In the genomic region with DNA sequence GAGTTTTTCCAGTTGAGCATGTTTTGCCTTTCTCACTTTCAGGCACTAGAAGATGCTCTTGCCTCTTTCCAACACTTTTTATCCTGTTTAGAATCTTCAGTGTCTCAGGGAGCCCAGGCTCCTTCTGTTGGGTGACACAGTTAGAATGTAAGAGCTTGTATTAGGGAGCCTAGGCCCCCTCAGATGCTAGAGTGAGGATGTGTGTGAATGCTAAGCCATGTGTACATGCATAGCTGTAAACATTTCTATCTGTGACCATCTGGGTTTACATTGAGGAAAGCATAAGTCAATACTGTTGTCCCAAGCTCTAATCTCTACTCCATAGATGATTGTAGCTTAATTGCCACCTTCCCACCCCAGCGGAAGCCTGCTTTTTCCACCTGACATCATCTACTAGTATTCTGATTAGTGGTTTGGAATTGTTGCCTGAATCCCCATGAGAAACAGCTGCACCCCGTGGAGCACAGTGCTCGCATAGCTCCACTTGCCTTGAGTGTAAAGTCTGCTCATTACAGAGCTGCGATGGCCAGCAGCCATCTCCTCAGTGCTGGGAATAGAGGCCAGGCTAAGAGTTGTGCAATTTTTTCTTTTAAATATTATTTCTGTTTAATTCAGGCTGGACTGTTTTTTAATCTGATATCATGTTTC, we compare ENCODE assay signal across 12 mouse cellular contexts. TPM values are rescaled to one million over a fixed set of nuclear protein-coding genes. Genes with fewer than 3 reads are reported as not detected.
DNase-seq lines count a peak whose midpoint lies in the region; ATAC-seq and TF ChIP-seq lines count a peak whose summit lies in the region.
"Had no signal": no experiment of that assay in that cellular context is flagged by ENCODE, and none has a peak within 500 bp of the region (broad histone marks: within the 10 kb centered on the region; RNA-seq: fewer than 3 reads in every experiment).

No protein-coding gene starts in this region.

- TF ChIP-seq POLR2A in thymus, adult 2 months (IDR thresholded peaks at IDR 0.05; ENCODE audit: control insufficient read depth, extremely low read depth, insufficient read depth, low read length, poor library complexity) = no peak

- H3K36me3 ChIP-seq in lung, postnatal 0 days (ENCODE audit: insufficient read depth, low read length) = no peaks in the 10 kb centered on the region
- 0 out of 2 replicates have a peak, but pooled peaks cover 6% of the 10 kb centered on the region for H3K36me3 ChIP-seq in limb, embryonic 15.5 days
- no peaks in the 10 kb centered on the region for H3K36me3 ChIP-seq in stomach, postnatal 0 days (ENCODE audit: control insufficient read depth, insufficient read depth, low read length)
- 0 out of 2 replicates have a peak, but pooled peaks cover 3% of the 10 kb centered on the region for H3K36me3 ChIP-seq in thymus, adult 2 months (ENCODE audit: control insufficient read depth, insufficient read depth, low read length)

- no peak overlapping the region for H3K4me3 ChIP-seq in lung, postnatal 0 days (ENCODE audit: low read depth, low read length)
- no peak overlapping the region for H3K4me3 ChIP-seq in limb, embryonic 15.5 days
- H3K4me3 ChIP-seq in stomach, postnatal 0 days (ENCODE audit: low read depth, low read length) = no peak overlapping the region
- H3K4me3 ChIP-seq in thymus, adult 2 months (ENCODE audit: control insufficient read depth, insufficient read depth, low read length) = no peak overlapping the region
- H3K4me3 ChIP-seq: heart, embryonic 10.5 days had no signal

- H3K9me3 ChIP-seq in lung, postnatal 0 days (ENCODE audit: low read length) = no peaks in the 10 kb centered on the region
- no peaks in the 10 kb centered on the region for H3K9me3 ChIP-seq in limb, embryonic 15.5 days
- H3K9me3 ChIP-seq in stomach, postnatal 0 days (ENCODE audit: control insufficient read depth, low read length) = no peaks in the 10 kb centered on the region
- H3K9me3 ChIP-seq: heart, embryonic 10.5 days had no signal

- H3K27ac ChIP-seq in lung, postnatal 0 days (ENCODE audit: low read length) = no peak overlapping the region
- H3K27ac ChIP-seq in limb, embryonic 15.5 days = 0 out of 2 replicates have a peak overlapping the region, but pooled peaks have one; percentile 9
- peak overlapping the region; percentile 30; the same call in 1 of the 2 replicates for H3K27ac ChIP-seq in stomach, postnatal 0 days (replicated peaks)
- no peak overlapping the region for H3K27ac ChIP-seq in thymus, adult 2 months (ENCODE audit: control insufficient read depth, insufficient read depth, low read length)
- H3K27ac ChIP-seq: heart, embryonic 10.5 days had no signal

- no peak for TF ChIP-seq CTCF in lung, postnatal 0 days (IDR thresholded peaks at IDR 0.05)
- TF ChIP-seq CTCF in stomach, postnatal 0 days (IDR thresholded peaks at IDR 0.05; ENCODE audit: low read depth) = no peak
- no peak for TF ChIP-seq CTCF in thymus, adult 2 months (IDR thresholded peaks at IDR 0.05; ENCODE audit: borderline replicate concordance, control insufficient read depth, extremely low read depth, insufficient read depth, low read length, poor library complexity)

- peak; percentile 88 for DNase-seq in heart, adult 11 months
- DNase-seq in heart, adult 8-10 months (ENCODE audit: low spot score) = no peak
- peak; percentile 40 for DNase-seq in lung, postnatal 0 days (ENCODE audit: low spot score)
- DNase-seq in lung, adult 18-20 months = no peak
- no peak for DNase-seq in stomach, postnatal 0 days (ENCODE audit: low spot score)
- no peak for DNase-seq in thymus, adult 2 months
- DNase-seq: cerebellum, postnatal 36 days; kidney, postnatal 36 days; thymus, postnatal 4 days had no signal

- WGBS in lung, postnatal 0 days = 57% methylated on average over 4 of the region's 4 CpGs
- 36% methylated on average over 4 of the region's 4 CpGs for WGBS in limb, embryonic 15.5 days
- 38% methylated on average over 4 of the region's 4 CpGs for WGBS in stomach, postnatal 0 days
- 94% methylated on average over 4 of the region's 4 CpGs for WGBS in thymus, adult 2 months

- H3K4me2 ChIP-seq in lung, postnatal 0 days (replicated peaks; ENCODE audit: low read depth, low read length) = no peak overlapping the region
- no peak overlapping the region for H3K4me2 ChIP-seq in limb, embryonic 15.5 days
- no peak overlapping the region for H3K4me2 ChIP-seq in stomach, postnatal 0 days (replicated peaks; ENCODE audit: low read depth)

- H3K27me3 ChIP-seq in lung, postnatal 0 days (replicated peaks; ENCODE audit: insufficient read depth, low read length) = no peaks in the 10 kb centered on the region
- no peaks in the 10 kb centered on the region for H3K27me3 ChIP-seq in limb, embryonic 15.5 days
- H3K27me3 ChIP-seq in stomach, postnatal 0 days (ENCODE audit: control insufficient read depth, insufficient read depth, low read length) = no peaks in the 10 kb centered on the region
- H3K27me3 ChIP-seq in thymus, adult 2 months (ENCODE audit: control insufficient read depth, insufficient read depth, low read length) = no peaks in the 10 kb centered on the region

- TF ChIP-seq EP300 in lung, postnatal 0 days (IDR thresholded peaks at IDR 0.05) = no peak
- TF ChIP-seq EP300 in stomach, postnatal 0 days (optimal IDR thresholded peaks at IDR 0.05) = no peak

- ATAC-seq in lung, postnatal 0 days = peak; percentile 41; the same call in 1 of the 2 replicates
- ATAC-seq in limb, embryonic 15.5 days (ENCODE audit: insufficient number of reproducible peaks, low FRiP score, low TSS enrichment, low read depth) = no peak
- no peak for ATAC-seq in stomach, postnatal 0 days (ENCODE audit: low FRiP score, low TSS enrichment)
- ATAC-seq in megakaryocyte-erythroid progenitor cell, adult 5-6 weeks (replicated peaks; ENCODE audit: low FRiP score, low TSS enrichment, poor library complexity, severe bottlenecking) = no peak

- H3K9ac ChIP-seq in lung, postnatal 0 days (replicated peaks; ENCODE audit: low read depth) = no peak overlapping the region
- no peak overlapping the region for H3K9ac ChIP-seq in limb, embryonic 15.5 days
- H3K9ac ChIP-seq in stomach, postnatal 0 days (ENCODE audit: low read length) = no peak overlapping the region

- H3K4me1 ChIP-seq in lung, postnatal 0 days (ENCODE audit: insufficient read depth, low read depth, low read length) = peaks cover 10% of the 10 kb centered on the region; the same call in 1 of the 2 replicates
- peaks cover 33% of the 10 kb centered on the region for H3K4me1 ChIP-seq in limb, embryonic 15.5 days
- 0 out of 2 replicates have a peak, but pooled peaks cover 2% of the 10 kb centered on the region for H3K4me1 ChIP-seq in stomach, postnatal 0 days (replicated peaks; ENCODE audit: control insufficient read depth, insufficient read depth)
- 0 out of 2 replicates have a peak, but pooled peaks cover 2% of the 10 kb centered on the region for H3K4me1 ChIP-seq in thymus, adult 2 months (replicated peaks; ENCODE audit: control insufficient read depth, insufficient read depth, low read length)

RNA-seq across cellular contexts. Expression of a gene that starts 31.7 kb away (rescaled TPM):
- total RNA-seq in heart, adult 8-10 months (2022) = 10 to 100 TPM; 11.3 to 14.5 (median 11.5) TPM
- polyA plus RNA-seq in lung, postnatal 0 days (2015; fragmentation: Nextera tagmentation; extraction: Ambion mirVana) = 22.5 and 23.7 TPM in 2 replicates
- polyA plus RNA-seq in limb, embryonic 15.5 days (2015; fragmentation: Nextera tagmentation; extraction: Ambion mirVana) = 16.5 and 19.5 TPM in 2 replicates
- polyA plus RNA-seq in stomach, postnatal 0 days (2015; fragmentation: Nextera tagmentation; extraction: Ambion mirVana) = 5.8 and 6.1 TPM in 2 replicates
- polyA plus RNA-seq in thymus, adult 2 months (2012; rRNA removed) = 6.6 and 8.3 TPM in 2 replicates
- total RNA-seq in megakaryocyte-erythroid progenitor cell, adult 5-6 weeks (2014; fragmentation: Nextera tagmentation) = 11.4 and 14.8 TPM in 2 replicates
- total RNA-seq in megakaryocyte-erythroid progenitor cell, adult 5-6 weeks (2017) = 14.4 and 26.4 TPM in 2 replicates

Comparison
In these comparisons a context has a peak if more than half of its experiments do, and no peak if none do; other contexts are left out.
1. DNase-seq: peak in heart, adult 11 months (single experiment) and lung, postnatal 0 days (single experiment); none in heart, adult 8-10 months (single experiment), lung, adult 18-20 months (0 of 2), stomach, postnatal 0 days (single experiment) and thymus, adult 2 months (single experiment).
2. H3K27ac ChIP-seq: peak in limb, embryonic 15.5 days (single experiment) and stomach, postnatal 0 days (single experiment); none in lung, postnatal 0 days (single experiment) and thymus, adult 2 months (single experiment).